In genomic region chr8:105496439-105497180, GRCm38 (mm10) we compare ENCODE assay signal across 7 mouse cellular contexts. TPM values are rescaled to one million over a fixed set of nuclear protein-coding genes. Genes with fewer than 3 reads are reported as not detected.
DNase-seq lines count a peak whose midpoint lies in the region; ATAC-seq and TF ChIP-seq lines count a peak whose summit lies in the region.

TSS of gene Zdhhc1 (minus strand) at chr8:105496902.

- no peaks in the 10 kb centered on the region for H3K36me3 ChIP-seq in embryonic facial prominence, embryonic 14.5 days (ENCODE audit: control insufficient read depth, insufficient read depth, low read length)
- H3K36me3 ChIP-seq in heart, adult 2 months (ENCODE audit: control insufficient read depth, insufficient read depth, low read length): no peaks in the 10 kb centered on the region; the same call in 1 of the 2 replicates
- no peaks in the 10 kb centered on the region for H3K36me3 ChIP-seq in limb, embryonic 13.5 days
- no peaks in the 10 kb centered on the region for H3K36me3 ChIP-seq in midbrain, embryonic 15.5 days (replicated peaks)

- DNase-seq in adrenal gland, postnatal 25 days: peak; percentile 94
- peak; percentile 88 for DNase-seq in embryonic facial prominence, embryonic 14.5 days (ENCODE audit: low spot score)
- peak; percentile 92 to 96 for DNase-seq in heart, adult 2 months
- peak; percentile 84 to 89 for DNase-seq in kidney, adult 8-10 months
- DNase-seq in spleen, adult 18-20 months: peak; percentile 65 to 82

- H3K9me3 ChIP-seq in embryonic facial prominence, embryonic 14.5 days (ENCODE audit: control insufficient read depth, low read length): no peaks in the 10 kb centered on the region
- H3K9me3 ChIP-seq in limb, embryonic 13.5 days: no peaks in the 10 kb centered on the region
- no peaks in the 10 kb centered on the region for H3K9me3 ChIP-seq in midbrain, embryonic 15.5 days

- peak within 1 kb of the TSS; percentile 75 for H3K4me3 ChIP-seq in embryonic facial prominence, embryonic 14.5 days (ENCODE audit: low read depth, low read length)
- H3K4me3 ChIP-seq in heart, adult 2 months: peak within 1 kb of the TSS; percentile 68
- peak within 1 kb of the TSS; percentile 84 for H3K4me3 ChIP-seq in limb, embryonic 13.5 days
- peak within 1 kb of the TSS; percentile 79 for H3K4me3 ChIP-seq in midbrain, embryonic 15.5 days

- peak within 1 kb of the TSS; percentile 83 for H3K4me2 ChIP-seq in embryonic facial prominence, embryonic 14.5 days (ENCODE audit: low read depth, low read length)
- H3K4me2 ChIP-seq in limb, embryonic 13.5 days (replicated peaks): peak within 1 kb of the TSS; percentile 82
- peak within 1 kb of the TSS; percentile 91 for H3K4me2 ChIP-seq in midbrain, embryonic 15.5 days

- intact Hi-C loops in heart, adult 2 months (cut with DNase I): no loop called here

- H3K27ac ChIP-seq in embryonic facial prominence, embryonic 14.5 days (replicated peaks; ENCODE audit: low read depth, low read length): peak within 1 kb of the TSS; percentile 86
- H3K27ac ChIP-seq in heart, adult 2 months: peak within 1 kb of the TSS; percentile 89
- H3K27ac ChIP-seq in limb, embryonic 13.5 days: peak within 1 kb of the TSS; percentile 77
- peak within 1 kb of the TSS; percentile 79 for H3K27ac ChIP-seq in midbrain, embryonic 15.5 days

- peak; percentile 67 for TF ChIP-seq POLR2A in heart, adult 2 months (IDR thresholded peaks at IDR 0.05; ENCODE audit: insufficient read depth, low read depth, low read length)

- no peaks in the 10 kb centered on the region for H3K79me2 ChIP-seq in heart, adult 2 months (replicated peaks; ENCODE audit: control insufficient read depth, insufficient read depth, low read length)

- peak; percentile 85 for TF ChIP-seq CTCF in heart, adult 2 months (IDR thresholded peaks at IDR 0.05)

- peaks cover 18% of the 10 kb centered on the region for H3K4me1 ChIP-seq in embryonic facial prominence, embryonic 14.5 days (ENCODE audit: control insufficient read depth, insufficient read depth, low read length)
- peaks cover 5% of the 10 kb centered on the region for H3K4me1 ChIP-seq in heart, adult 2 months (ENCODE audit: control insufficient read depth, insufficient read depth, low read length)
- peaks cover 28% of the 10 kb centered on the region for H3K4me1 ChIP-seq in limb, embryonic 13.5 days
- peaks cover 25% of the 10 kb centered on the region for H3K4me1 ChIP-seq in midbrain, embryonic 15.5 days

- under 1% methylated on average over 43 of the region's 68 CpGs for WGBS in embryonic facial prominence, embryonic 14.5 days
- WGBS in heart, adult 2 months: under 1% methylated on average over 68 of the region's 68 CpGs
- under 1% methylated on average over 51 of the region's 68 CpGs for WGBS in limb, embryonic 13.5 days
- under 1% methylated on average over 68 of the region's 68 CpGs for WGBS in midbrain, embryonic 15.5 days

- peak; percentile 93 for ATAC-seq in embryonic facial prominence, embryonic 14.5 days (ENCODE audit: low read depth)
- peak; percentile 86 for ATAC-seq in limb, embryonic 13.5 days (ENCODE audit: low FRiP score, low read depth)
- ATAC-seq in midbrain, embryonic 15.5 days (replicated peaks): peak; percentile 86

- peak within 1 kb of the TSS; percentile 89 for H3K9ac ChIP-seq in embryonic facial prominence, embryonic 14.5 days (ENCODE audit: low read depth, low read length)
- peak within 1 kb of the TSS; percentile 94 for H3K9ac ChIP-seq in heart, adult 2 months (ENCODE audit: low read depth, low read length)
- H3K9ac ChIP-seq in limb, embryonic 13.5 days: peak within 1 kb of the TSS; percentile 92
- peak within 1 kb of the TSS; percentile 88 for H3K9ac ChIP-seq in midbrain, embryonic 15.5 days

- no peak for TF ChIP-seq EP300 in heart, adult 2 months (IDR thresholded peaks at IDR 0.05; ENCODE audit: insufficient read depth, low read depth, low read length)

- H3K27me3 ChIP-seq in embryonic facial prominence, embryonic 14.5 days (replicated peaks; ENCODE audit: control insufficient read depth, insufficient read depth, low read length): no peaks in the 10 kb centered on the region
- no peaks in the 10 kb centered on the region for H3K27me3 ChIP-seq in heart, adult 2 months (ENCODE audit: control insufficient read depth, insufficient read depth, low read length)
- no peaks in the 10 kb centered on the region for H3K27me3 ChIP-seq in limb, embryonic 13.5 days
- no peaks in the 10 kb centered on the region for H3K27me3 ChIP-seq in midbrain, embryonic 15.5 days (replicated peaks)

RNA-seq across cellular contexts. Expression of gene Zdhhc1, which starts in this region (rescaled TPM):
- 17.7 and 20.6 TPM in 2 replicates for total RNA-seq in adrenal gland, postnatal 25 days (2021)
- polyA plus RNA-seq in embryonic facial prominence, embryonic 14.5 days (2014; fragmentation: Nextera tagmentation; extraction: Ambion mirVana): 30.1 and 38.6 TPM in 2 replicates
- total RNA-seq in heart, adult 2 months (2021): 10 to 100 TPM; 13.0 to 13.3 TPM
- polyA plus RNA-seq in heart, adult 2 months (2012; rRNA removed): 37.5 and 40.5 TPM in 2 replicates
- 42.5 and 45.3 TPM in 2 replicates for polyA plus RNA-seq in limb, embryonic 13.5 days (2015; fragmentation: Nextera tagmentation; extraction: Ambion mirVana)
- 36.5 and 39.9 TPM in 2 replicates for polyA plus RNA-seq in midbrain, embryonic 15.5 days (2015; fragmentation: Nextera tagmentation; extraction: Ambion mirVana)

Comparison
In these comparisons a context has a peak if more than half of its experiments do, and no peak if none do; other contexts are left out.
1. Peak in every context shown above with its lines: DNase-seq, ATAC-seq, H3K4me3 ChIP-seq and H3K27ac ChIP-seq.